Mouse (Mus musculus) brain, embryonic 18.5 days (tissue): Measurements from ENCODE around the gene Adamts14.

Experiments
- DNase-seq: peaks from one replicate; pipeline ENCODE4 v3.0.0-alpha.2; 2012; ENCODE audit warnings: low read depth, low spot score

Gene Adamts14

DNA sequence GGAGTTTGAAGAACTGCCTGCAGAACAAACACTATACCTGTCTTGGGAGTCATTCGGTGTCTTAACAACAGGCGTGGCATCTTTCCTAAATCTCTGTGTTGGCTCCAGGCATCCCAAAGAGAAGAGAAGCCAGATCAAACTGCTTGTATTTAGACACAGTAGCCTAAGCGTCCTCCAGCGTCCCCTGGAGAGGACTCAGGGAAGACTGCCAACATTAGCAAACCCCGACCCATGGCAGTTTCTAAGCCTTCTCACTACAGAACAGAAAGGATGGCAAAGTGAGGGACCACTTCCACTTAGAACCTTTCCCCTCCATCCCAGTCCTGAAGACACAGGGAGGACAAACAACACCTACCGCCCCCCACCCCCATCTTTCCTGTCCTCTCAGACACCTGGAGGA lies 93.3 kb downstream of the Adamts14 start:
- no peak for DNase-seq

DNA sequence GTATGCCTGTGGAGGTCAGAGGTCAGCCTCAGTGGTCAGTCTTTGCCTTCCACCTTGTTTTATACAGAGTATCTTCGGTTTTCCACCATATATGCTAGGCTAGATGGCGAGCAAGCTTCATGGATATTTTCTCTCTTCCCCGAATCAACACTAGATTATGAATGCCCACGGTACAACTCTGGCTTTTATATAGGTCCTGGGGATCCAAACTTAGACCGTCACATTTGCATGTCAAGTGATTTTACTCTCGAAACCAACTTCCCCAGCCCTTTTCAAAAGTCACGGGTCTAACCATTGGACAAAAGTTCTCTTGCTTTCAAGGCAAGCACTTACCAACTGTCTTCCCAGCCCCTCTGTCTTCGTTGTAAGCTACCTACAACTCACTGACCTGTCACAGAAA lies 94.6 kb downstream of the Adamts14 start:
- no peak for DNase-seq

DNA sequence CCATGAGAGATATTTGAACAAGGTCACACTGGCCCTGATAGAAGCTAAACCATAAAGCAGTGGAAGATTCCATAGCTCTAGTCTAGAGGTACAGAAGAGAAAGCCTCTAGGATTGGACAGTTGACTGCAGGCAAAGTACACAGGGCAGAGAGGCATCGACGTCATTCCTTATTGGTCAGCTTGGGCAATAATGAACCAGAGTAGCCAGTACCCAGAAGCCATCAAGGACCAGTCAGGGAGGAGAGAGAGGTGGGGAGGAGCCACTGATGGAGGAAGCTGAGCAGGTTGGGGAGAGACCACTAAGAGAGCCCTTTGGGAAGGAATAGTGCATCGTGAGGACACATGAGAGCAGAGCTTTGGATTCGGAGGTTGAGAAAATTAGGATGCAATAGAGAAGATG lies 95.5 kb downstream of the Adamts14 start:
- no peak for DNase-seq

DNA sequence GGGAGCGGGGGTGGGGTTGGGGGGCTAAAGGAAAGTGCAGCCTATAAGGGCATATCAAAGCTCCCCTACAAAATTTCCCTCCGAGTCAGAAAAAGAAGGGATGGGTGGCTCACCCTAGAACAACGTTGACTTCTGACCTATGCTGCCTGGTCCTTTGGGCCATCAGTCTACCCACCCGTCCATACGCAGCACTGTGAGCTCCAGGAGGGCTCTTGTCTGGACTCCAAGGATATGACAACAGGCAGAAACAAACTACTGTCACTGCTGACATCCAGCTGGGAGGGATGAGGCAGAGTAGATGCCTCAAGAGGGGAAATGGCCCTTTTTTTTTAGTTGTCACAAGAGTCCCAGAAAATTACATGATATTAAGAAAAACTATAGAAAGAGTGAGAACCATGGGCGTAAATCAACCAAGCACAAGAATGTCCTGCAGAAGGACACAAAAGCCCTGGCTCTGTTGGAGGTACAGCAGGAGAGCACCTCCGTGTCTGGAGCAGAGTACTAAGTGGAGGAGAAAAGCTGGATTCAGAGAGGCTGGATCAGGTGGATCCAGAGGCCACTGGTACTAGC lies 96.9 kb downstream of the Adamts14 start:
- no peak for DNase-seq

DNA sequence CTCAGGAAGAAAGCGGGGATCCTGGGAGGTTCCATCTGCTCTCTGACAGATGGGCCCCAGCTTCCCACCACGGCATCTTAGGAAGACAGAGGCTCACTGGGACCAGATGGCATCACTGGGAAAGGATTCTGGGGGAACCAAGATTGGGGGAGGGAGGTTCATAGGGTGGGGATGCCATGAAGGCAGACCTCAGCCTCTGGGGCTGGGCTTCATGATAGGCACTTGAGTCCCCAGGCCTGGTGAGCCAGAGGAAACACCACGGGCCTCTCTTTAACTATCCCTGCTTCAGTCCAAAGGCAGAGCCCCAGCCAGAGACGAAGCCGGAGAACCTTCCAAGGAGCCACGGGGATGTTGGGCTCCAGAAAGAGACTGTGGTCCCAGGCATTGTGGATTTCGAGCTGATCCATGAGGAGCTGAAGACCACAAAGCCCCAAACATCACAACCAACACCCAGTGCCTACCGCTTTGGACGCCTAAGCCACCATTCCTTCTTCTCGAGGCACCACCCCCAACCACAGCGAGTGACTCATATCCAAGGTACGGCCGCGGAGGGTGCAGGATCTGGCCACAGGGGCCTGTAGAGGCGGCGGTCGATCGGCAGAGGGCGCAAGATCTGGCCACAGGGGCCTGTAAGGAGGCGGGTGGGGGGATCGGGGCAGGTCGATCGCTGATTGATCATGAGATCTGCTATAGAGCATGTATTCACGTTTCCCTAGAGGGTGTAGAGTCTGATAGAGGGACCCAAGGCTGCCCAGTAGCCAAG lies 97.6 kb downstream of the Adamts14 start:
- no peak for DNase-seq

DNA sequence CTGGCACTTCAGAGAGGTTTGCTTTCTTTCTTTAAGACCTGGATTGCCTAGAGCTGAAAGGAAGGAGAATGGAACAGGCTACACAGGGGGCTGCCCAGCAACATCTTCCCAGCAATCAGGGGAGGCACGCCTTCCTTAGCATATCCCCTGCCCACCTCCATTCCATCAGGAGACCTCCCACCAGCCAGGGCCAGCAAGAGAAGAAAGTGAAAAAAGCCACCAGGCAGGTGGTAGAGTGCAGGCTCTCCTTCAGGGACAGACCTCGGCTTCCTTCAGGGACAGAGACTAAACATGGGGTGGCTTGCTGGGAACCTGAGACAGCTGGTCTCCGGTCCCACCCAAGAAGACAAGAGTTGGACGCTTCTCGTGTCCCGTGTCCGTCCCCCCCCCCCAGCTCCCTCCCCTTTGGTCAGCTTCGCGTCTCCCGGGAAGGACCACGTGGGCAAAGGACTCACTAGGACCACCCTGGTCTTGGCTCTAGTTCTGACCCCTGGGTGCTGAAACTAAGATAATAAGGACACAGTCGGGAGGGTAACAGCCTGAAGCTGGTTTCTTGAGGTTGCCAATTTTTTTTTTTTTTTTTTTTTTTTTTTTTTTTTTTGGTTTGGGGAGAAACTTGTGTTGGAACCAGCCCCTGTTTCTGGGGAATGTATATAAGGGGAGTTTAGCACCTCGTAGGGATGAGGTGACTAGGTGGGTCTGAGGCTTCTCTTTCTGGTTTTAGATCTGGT lies 98.4 kb downstream of the Adamts14 start:
- DNase-seq, result no peak

DNA sequence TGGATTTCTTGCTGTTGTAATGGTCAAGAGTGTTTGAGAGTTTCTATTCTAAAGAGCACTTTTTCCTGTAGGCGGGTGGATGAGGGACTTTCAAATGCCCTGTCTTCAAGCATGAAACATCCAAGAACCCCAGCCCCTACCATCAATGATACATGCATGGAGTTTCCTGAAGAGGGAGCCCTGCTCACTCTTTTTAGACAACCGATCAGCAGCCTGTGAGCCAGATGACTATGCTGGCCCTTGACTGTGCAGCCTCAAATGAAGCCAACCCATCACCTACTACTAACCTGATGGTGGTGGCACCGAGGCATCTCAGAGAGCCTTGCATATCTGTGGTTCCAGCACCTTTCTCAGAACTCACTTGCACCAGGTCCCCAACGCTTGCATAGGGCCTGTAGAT lies 100.7 kb downstream of the Adamts14 start:
- no peak for DNase-seq

DNA sequence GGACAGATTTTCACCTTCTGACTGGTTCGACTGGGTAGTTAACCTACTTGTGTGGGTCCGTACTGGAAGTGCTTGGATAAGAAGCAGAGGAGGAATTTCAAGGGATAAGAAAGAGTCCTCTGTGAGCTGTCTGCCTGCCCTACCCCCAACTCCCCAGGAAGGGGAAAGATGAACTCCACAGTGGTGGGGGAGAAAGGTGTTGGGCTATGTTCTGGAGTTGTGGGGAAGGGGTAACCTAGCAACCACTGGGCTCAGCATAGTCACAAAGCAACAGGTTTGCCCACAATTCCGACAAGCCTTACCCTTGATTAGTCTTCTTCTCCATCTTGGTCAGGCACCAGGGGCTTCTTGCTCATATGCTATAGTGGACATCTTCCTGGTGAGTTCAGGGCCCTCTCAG lies 101.6 kb downstream of the Adamts14 start, which contains the start of gene Tbata:
TSS of gene Tbata (plus strand) at position 301 of the 400 bp plus-strand sequence.
- DNase-seq, result no peak

DNA sequence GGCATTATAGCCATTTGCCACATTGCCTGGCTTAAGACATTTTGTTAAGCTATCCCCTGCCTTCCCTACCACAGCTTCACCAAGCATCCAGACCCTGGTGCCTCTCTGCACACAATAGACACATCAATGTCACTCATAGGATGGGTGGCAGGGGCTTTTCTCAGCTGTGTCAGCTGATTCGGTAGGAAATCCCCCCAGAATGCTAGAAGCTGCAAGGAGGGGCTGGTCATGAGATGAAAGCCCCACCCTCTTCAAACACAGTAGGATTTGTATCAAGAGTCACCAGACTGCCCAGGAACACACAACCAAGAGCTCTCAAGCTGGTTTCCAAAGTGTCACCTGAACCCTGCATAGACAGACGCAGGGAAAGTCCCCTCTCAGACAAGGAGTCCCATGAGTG lies 104.8 kb downstream of the Adamts14 start:
- no peak for DNase-seq

DNA sequence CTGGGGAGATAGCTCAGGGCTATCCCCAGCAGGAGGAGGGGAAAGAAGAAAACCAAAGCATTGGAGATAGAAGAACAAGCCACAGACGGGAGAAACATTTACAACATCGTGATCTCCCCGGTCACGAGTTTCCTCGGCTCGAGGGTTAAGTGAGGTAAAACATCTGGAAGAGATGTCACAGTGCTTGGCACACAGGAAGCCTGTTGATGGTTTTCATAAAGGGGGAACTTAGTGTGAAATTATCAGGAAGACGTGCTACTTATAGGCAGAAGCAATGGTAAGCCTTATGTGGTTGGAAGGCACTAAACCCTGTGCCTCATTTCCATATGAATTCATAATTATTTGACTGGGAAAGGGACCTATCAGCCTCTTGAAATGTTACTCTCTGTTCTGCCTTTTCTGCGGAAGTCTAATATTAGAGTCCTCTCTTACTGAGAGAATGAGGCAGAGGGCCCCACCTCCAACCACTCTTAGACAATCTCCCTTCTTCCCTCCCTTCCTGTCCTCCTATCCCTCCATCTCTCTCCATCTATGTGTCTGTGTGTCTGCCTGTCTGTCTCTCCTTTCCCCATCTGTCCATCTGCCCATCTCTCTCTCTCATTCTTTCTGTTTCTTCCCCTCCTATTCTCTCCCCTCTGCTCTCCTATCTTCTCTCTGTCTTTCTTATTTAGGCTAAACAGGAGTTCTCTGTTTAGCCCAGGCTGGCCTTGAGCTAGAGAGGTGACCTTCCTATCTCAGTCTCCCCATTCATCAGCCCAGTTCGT lies 105.7 kb downstream of the Adamts14 start:
- DNase-seq, result no peak

DNA sequence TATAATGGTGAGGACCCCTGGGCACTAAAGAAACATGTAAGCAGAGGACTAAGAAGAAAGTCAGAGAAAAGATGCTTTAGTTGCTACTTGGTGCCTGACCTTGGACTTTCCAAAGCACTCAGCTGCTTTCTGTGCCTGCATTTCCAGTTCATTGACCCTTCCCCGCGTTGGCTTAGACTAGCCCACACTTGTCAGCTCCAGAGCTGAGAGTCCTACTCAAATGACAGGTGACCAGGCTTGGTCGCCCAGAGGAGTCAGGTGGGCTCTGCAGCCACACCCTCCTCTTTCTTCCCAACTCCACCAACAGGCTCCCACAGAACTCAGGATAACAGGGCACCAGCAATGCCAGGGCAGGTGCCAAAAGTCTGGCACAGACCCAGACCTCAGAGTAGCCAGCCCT lies 110.9 kb downstream of the Adamts14 start:
- DNase-seq, result no peak

DNA sequence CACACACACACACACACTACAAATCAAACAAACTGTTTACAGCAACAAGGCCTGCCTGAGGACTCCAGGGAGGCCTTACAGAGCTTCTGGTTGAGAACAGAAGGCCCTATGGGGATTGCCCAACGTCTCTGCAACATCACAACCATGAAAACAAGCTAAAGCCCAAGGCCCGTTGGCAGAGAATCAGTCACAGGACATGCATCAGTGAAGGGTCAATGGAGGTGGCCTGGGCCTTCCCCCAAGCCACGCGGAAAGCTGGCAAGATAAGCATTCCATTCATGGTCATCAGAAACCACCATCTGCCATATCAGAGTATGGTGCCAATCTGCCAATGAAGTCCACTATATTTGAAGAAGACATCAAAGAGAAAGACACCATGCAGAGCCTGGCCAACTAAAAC lies 112.6 kb downstream of the Adamts14 start:
- no peak for DNase-seq

DNA sequence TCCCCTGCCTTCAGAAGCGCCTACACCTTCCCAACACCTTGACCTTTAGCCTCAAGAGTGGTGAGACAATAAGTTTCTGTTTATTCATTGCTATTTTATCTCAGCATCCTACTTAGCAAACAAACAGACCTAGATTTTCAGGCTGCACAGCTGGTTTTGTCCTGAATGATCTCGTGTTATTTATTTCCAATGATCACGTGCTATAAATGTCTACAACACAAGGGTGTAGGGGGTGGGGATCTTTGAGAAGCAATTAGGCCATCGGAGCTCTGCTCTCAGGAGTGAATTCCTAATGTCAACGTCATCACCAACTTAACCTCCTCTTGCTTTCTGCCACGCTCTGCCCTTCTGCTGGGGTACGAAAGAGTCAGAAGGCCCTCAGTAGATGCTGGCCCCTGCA lies 113.1 kb downstream of the Adamts14 start:
- no peak for DNase-seq

DNA sequence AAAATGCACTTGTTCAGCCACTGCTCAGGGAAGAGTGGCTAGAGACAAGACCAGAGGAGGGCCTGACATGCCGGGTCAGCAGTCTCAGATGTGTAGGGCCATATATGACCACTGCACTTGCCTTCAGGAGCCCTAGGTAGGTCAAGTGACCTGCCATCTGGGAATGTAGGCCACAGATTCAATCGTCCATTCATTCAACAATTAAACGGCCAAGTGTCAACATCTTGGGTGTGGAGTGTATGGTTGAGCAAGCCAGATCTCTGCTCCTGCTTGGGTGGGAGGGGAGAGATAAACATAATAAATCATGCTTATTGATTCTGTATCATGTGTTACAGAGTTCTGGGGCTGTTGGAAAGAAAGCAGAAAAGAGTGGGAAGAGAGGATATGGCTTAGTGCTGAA lies 114.6 kb downstream of the Adamts14 start:
- DNase-seq, result no peak

DNA sequence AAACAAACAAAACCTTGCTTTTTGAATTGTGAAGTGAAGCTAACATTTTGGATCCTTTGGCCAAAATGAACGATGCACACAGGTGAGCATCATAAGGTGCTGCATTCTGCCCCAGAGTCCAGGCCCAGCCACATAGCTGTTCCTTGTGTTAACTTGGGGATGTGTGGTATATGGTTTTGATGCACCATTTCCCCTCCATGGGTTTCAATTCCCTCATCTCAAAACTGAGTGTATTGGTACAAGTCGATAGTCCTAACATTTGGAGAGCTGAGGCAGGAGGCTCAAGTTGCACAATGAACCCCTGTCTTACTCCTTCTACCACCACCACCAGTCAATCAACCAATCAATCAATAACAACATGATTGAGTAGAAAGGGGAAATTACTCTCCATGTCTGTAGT lies 116.8 kb downstream of the Adamts14 start:
- DNase-seq, result no peak

DNA sequence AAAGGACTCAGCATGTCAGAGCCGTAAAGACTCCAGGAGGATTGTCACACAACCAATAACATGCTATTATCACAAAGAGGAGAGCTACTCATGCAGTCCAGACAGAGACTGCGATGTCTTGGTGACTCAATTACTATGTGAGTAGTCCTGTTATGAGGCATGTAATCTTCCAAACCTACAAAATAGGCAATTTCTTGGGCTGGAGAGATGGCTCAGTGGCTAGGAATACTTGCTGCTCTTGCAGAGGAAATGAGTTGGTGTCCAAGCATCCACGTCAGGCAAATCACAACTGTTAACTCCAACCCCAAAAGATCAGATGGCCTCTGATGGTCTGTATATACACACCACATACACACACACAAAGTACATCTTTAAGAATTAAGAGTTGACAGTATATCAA lies 117.6 kb downstream of the Adamts14 start:
- no peak for DNase-seq

DNA sequence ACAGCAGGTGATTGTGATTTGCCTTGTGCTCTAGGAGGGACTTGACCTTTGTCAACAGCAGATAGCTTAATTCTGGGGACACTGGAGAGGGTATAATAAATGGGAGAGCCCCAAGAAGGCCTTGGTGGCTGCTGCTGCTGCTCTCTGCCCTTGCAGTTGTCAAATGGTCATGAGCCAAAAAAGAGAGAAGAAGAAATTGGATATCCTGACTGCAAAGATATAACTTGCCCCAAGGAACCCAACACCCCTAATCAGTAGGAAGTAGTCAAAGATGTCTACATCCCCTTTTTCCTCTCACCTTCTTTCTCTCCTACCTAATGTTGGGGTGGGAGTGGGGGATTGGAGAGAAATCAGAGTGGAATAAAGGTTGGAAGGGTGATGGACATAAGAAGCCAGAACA lies 121.1 kb downstream of the Adamts14 start:
- no peak for DNase-seq

DNA sequence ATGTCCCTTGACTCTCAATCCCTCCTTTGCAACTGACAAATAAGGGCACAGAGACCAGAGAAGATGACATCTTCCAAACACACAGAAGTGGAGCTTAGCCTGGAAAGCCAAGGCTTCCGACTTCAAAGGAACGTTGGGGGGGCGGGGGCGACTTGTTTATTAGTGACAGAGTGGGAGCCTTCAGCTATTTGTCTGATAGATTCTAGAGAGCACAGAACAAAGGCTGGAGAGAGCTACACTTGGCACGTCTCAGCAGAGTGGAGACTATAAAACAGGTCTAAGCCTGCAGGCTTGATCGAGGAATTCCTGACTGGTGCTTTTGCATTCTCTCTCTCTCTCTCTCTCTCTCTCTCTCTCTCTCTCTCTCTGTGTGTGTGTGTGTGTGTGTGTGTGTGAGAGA lies 122.6 kb downstream of the Adamts14 start:
- no peak for DNase-seq

DNA sequence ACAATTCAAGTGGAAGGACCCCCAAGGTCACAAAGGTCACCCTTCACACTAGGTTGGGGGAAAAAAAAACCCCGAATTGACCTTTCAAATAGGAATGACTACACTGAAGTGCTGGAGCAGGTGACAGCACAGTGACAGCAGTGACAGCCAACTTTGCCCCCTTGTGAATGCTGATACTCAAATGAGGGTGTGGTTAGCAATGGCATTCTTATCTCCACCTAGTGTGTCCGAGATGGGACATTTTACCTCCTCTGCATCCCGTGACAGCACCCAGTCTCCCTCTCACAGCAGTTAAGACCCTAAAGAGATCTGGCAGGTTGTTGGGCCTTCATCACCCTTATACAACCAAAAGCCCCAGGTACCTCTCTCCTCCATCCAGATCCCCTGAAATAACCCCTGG lies 123.8 kb downstream of the Adamts14 start:
- DNase-seq, result no peak

DNA sequence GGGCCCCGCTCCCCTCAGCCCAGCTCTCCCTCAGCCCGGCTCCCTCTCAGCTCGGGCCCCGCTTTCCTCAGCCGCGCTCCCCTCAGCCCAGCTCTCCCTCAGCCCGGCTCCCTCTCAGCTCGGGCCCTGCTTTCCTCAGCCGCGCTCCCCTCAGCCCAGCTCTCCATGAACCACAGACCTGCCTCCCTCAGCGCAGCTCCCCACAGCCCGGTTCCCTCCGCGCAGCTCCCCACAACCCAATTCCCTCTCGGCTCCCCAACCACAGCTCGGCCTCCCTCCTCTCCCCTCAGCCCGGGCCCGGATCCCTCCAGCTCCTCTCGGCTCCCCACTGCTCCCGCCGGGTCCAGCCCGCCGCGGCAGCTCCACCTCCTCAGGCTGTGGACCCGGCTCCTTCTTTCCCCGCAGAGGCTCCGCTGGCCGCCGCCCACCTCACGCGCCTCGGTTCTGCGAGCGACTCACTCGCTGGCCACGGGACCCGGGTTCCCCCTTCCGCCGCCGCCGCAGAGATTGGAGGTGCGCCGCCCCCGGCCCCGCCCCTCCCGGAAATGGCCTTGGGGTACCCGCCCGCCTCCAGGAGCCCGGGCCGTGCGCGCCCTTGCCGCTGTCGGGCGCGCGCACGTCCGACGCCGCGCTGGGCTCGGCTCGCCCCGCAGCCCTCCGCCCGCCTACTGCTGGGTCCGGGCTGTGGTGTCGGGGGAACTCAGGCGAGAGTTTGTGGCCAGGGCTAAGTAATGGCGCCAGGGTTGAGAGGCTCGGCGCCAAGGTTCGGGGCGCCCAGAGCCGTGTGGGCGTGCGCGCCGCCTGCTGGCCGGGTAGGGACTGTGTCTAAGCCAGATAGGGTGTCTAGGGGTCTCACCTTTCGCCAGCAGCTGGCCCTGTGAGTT lies 125.8 kb downstream of the Adamts14 start, which contains the start of gene Sgpl1:
TSS of gene Sgpl1 (minus strand) at position 547 of the 884 bp plus-strand sequence.
- DNase-seq, result peak; percentile 84
